In genomic region chr17:88625931-88626330, GRCm38 (mm10) we compare ENCODE assay signal across 9 mouse cellular contexts. TPM values are rescaled to one million over a fixed set of nuclear protein-coding genes. Genes with fewer than 3 reads are reported as not detected.
DNase-seq lines count a peak whose midpoint lies in the region; ATAC-seq and TF ChIP-seq lines count a peak whose summit lies in the region.
"Had no signal": no experiment of that assay in that cellular context is flagged by ENCODE, and none has a peak within 500 bp of the region (broad histone marks: within the 10 kb centered on the region; RNA-seq: fewer than 3 reads in every experiment).

No protein-coding gene starts in this region.

- TF ChIP-seq POLR2A in liver, adult 2 months (IDR thresholded peaks at IDR 0.05; ENCODE audit: extremely low read depth, insufficient read depth, low read length): no peak
- TF ChIP-seq POLR2A in thymus, adult 2 months (IDR thresholded peaks at IDR 0.05; ENCODE audit: control insufficient read depth, extremely low read depth, insufficient read depth, low read length, poor library complexity): no peak

- 70% methylated on average over 7 of the region's 7 CpGs for WGBS in liver, adult 2 months
- 63% methylated on average over 7 of the region's 7 CpGs for WGBS in embryonic facial prominence, embryonic 10.5 days
- 50% methylated on average over 7 of the region's 7 CpGs for WGBS in heart, embryonic 12.5 days
- 65% methylated on average over 7 of the region's 7 CpGs for WGBS in liver, embryonic 13.5 days (ENCODE audit: insufficient replicate concordance)
- 87% methylated on average over 7 of the region's 7 CpGs for WGBS in thymus, adult 2 months

- H3K4me1 ChIP-seq in liver, adult 2 months (ENCODE audit: control insufficient read depth, insufficient read depth, low read length): peaks cover 22% of the 10 kb centered on the region
- H3K4me1 ChIP-seq in embryonic facial prominence, embryonic 10.5 days: peaks cover 48% of the 10 kb centered on the region
- peaks cover 59% of the 10 kb centered on the region for H3K4me1 ChIP-seq in heart, embryonic 12.5 days (replicated peaks)
- no peaks in the 10 kb centered on the region for H3K4me1 ChIP-seq in liver, embryonic 13.5 days (replicated peaks)
- peaks cover 17% of the 10 kb centered on the region for H3K4me1 ChIP-seq in thymus, adult 2 months (replicated peaks; ENCODE audit: control insufficient read depth, insufficient read depth, low read length)

- no peak for DNase-seq in liver, adult 2 months (ENCODE audit: extremely low read depth, low read depth, low spot score)
- no peak for DNase-seq in liver
- DNase-seq in embryonic facial prominence, embryonic 10.5 days (ENCODE audit: low spot score): no peak
- DNase-seq in liver, embryonic 13.5 days: no peak
- no peak for DNase-seq in thymus, adult 2 months
- DNase-seq: cerebellum, adult 11 months; thymus, postnatal 36 days had no signal

- H3K27me3 ChIP-seq in liver, adult 2 months (ENCODE audit: control insufficient read depth, insufficient read depth, low read length): no peaks in the 10 kb centered on the region
- H3K27me3 ChIP-seq in embryonic facial prominence, embryonic 10.5 days (replicated peaks; ENCODE audit: low read depth, poor library complexity, severe bottlenecking): no peaks in the 10 kb centered on the region
- no peaks in the 10 kb centered on the region for H3K27me3 ChIP-seq in heart, embryonic 12.5 days (replicated peaks)
- H3K27me3 ChIP-seq in liver, embryonic 13.5 days: no peaks in the 10 kb centered on the region
- no peaks in the 10 kb centered on the region for H3K27me3 ChIP-seq in thymus, adult 2 months (ENCODE audit: control insufficient read depth, insufficient read depth, low read length)

- ATAC-seq in heart, embryonic 12.5 days (ENCODE audit: insufficient number of reproducible peaks, low FRiP score): peak; percentile 18; the same call in 1 of the 2 replicates
- ATAC-seq in liver, embryonic 13.5 days (ENCODE audit: low read depth): no peak
- ATAC-seq in erythroid progenitor cell, adult 5-6 weeks (replicated peaks; ENCODE audit: low FRiP score, poor library complexity, severe bottlenecking): no peak

- TF ChIP-seq CTCF in liver, adult 2 months (IDR thresholded peaks at IDR 0.05; ENCODE audit: low read depth, low read length): no peak
- TF ChIP-seq CTCF in thymus, adult 2 months (IDR thresholded peaks at IDR 0.05; ENCODE audit: borderline replicate concordance, control insufficient read depth, extremely low read depth, insufficient read depth, low read length, poor library complexity): no peak

- no peak overlapping the region for H3K9ac ChIP-seq in liver, adult 2 months (ENCODE audit: low read depth, low read length)
- H3K9ac ChIP-seq in heart, embryonic 12.5 days: 0 out of 2 replicates have a peak overlapping the region, but pooled peaks have one; percentile 57
- no peak overlapping the region for H3K9ac ChIP-seq in liver, embryonic 13.5 days

- no peaks in the 10 kb centered on the region for H3K9me3 ChIP-seq in embryonic facial prominence, embryonic 10.5 days
- H3K9me3 ChIP-seq in heart, embryonic 12.5 days (replicated peaks): peaks cover 2% of the 10 kb centered on the region; the same call in 1 of the 2 replicates
- no peaks in the 10 kb centered on the region for H3K9me3 ChIP-seq in liver, embryonic 13.5 days (replicated peaks)

- H3K79me2 ChIP-seq in liver, adult 2 months (ENCODE audit: control insufficient read depth, insufficient read depth, low read length): peaks cover 4% of the 10 kb centered on the region; the same call in 1 of the 2 replicates

- no peaks in the 10 kb centered on the region for H3K36me3 ChIP-seq in liver, adult 2 months (ENCODE audit: control insufficient read depth, insufficient read depth, low read length)
- peaks cover 17% of the 10 kb centered on the region for H3K36me3 ChIP-seq in embryonic facial prominence, embryonic 10.5 days (replicated peaks)
- peaks cover 20% of the 10 kb centered on the region for H3K36me3 ChIP-seq in heart, embryonic 12.5 days
- H3K36me3 ChIP-seq in liver, embryonic 13.5 days: no peaks in the 10 kb centered on the region
- no peaks in the 10 kb centered on the region for H3K36me3 ChIP-seq in thymus, adult 2 months (ENCODE audit: control insufficient read depth, insufficient read depth, low read length)

- peak overlapping the region; percentile 73 for H3K27ac ChIP-seq in liver, adult 2 months (replicated peaks; ENCODE audit: insufficient read depth, low read depth, low read length)
- H3K27ac ChIP-seq in embryonic facial prominence, embryonic 10.5 days (replicated peaks): peak overlapping the region; percentile 77
- peak overlapping the region; percentile 95 for H3K27ac ChIP-seq in heart, embryonic 12.5 days (ENCODE audit: poor library complexity, severe bottlenecking)
- peak overlapping the region; percentile 52 for H3K27ac ChIP-seq in liver, embryonic 13.5 days
- H3K27ac ChIP-seq in thymus, adult 2 months (ENCODE audit: control insufficient read depth, insufficient read depth, low read length): no peak overlapping the region

- H3K4me2 ChIP-seq in heart, embryonic 12.5 days: peak overlapping the region; percentile 53
- no peak overlapping the region for H3K4me2 ChIP-seq in liver, embryonic 13.5 days

- no peak overlapping the region for H3K4me3 ChIP-seq in liver, adult 2 months (ENCODE audit: insufficient read depth, low read depth, low read length)
- H3K4me3 ChIP-seq in embryonic facial prominence, embryonic 10.5 days: no peak overlapping the region
- no peak overlapping the region for H3K4me3 ChIP-seq in heart, embryonic 12.5 days
- H3K4me3 ChIP-seq in liver, embryonic 13.5 days (replicated peaks): no peak overlapping the region
- no peak overlapping the region for H3K4me3 ChIP-seq in thymus, adult 2 months (ENCODE audit: control insufficient read depth, insufficient read depth, low read length)

RNA-seq across cellular contexts. Expression of gene Ston1, which starts 28.4 kb away (rescaled TPM):
- 2.5 and 5.3 TPM in 2 replicates for total RNA-seq in liver, adult 2 months (2014; rRNA removed)
- polyA plus RNA-seq in liver, adult 2 months (2012; rRNA removed): 5.1 and 5.8 TPM in 2 replicates
- polyA plus RNA-seq in embryonic facial prominence, embryonic 10.5 days (2016; fragmentation: Nextera tagmentation; extraction: Ambion mirVana): 2.0 and 2.3 TPM in 2 replicates
- 5.4 and 8.4 TPM in 2 replicates for polyA plus RNA-seq in heart, embryonic 12.5 days (2016; fragmentation: Nextera tagmentation; extraction: Ambion mirVana)
- 0.98 and 1.0 TPM in 2 replicates for polyA plus RNA-seq in liver, embryonic 13.5 days (2015; fragmentation: Nextera tagmentation; extraction: Ambion mirVana)
- 6.5 and 8.8 TPM in 2 replicates for polyA plus RNA-seq in thymus, adult 2 months (2012; rRNA removed)
- 1.4 TPM in 1 of 2 replicates, not detected in the other for total RNA-seq in erythroid progenitor cell, adult 5-6 weeks (2015; ENCODE audit: low replicate concordance)
- total RNA-seq in erythroid progenitor cell, adult 5-6 weeks (2017; ENCODE audit: low replicate concordance): not detected in 2 replicates

RNA-seq across cellular contexts. Expression of gene Gtf2a1l, which starts 42.5 kb away (rescaled TPM):
- not detected in 2 replicates for total RNA-seq in liver, adult 2 months (2014; rRNA removed)
- not detected in 2 replicates for polyA plus RNA-seq in liver, adult 2 months (2012; rRNA removed)
- 0.17 and 0.18 TPM in 2 replicates for polyA plus RNA-seq in embryonic facial prominence, embryonic 10.5 days (2016; fragmentation: Nextera tagmentation; extraction: Ambion mirVana)
- polyA plus RNA-seq in heart, embryonic 12.5 days (2016; fragmentation: Nextera tagmentation; extraction: Ambion mirVana): 0.17 and 0.20 TPM in 2 replicates
- not detected in 2 replicates for polyA plus RNA-seq in liver, embryonic 13.5 days (2015; fragmentation: Nextera tagmentation; extraction: Ambion mirVana)
- 0.12 TPM in 1 of 2 replicates, not detected in the other for polyA plus RNA-seq in thymus, adult 2 months (2012; rRNA removed)
- total RNA-seq in erythroid progenitor cell, adult 5-6 weeks (2015; ENCODE audit: low replicate concordance): not detected in 2 replicates
- not detected in 2 replicates for total RNA-seq in erythroid progenitor cell, adult 5-6 weeks (2017; ENCODE audit: low replicate concordance)
